In genomic region chr17:12094827-12095590, GRCm38 (mm10) we compare ENCODE assay signal across 12 mouse cellular contexts. TPM values are rescaled to one million over a fixed set of nuclear protein-coding genes. Genes with fewer than 3 reads are reported as not detected.
DNase-seq lines count a peak whose midpoint lies in the region; ATAC-seq lines count a peak whose summit lies in the region.
"Had no signal": no experiment of that assay in that cellular context is flagged by ENCODE, and none has a peak within 500 bp of the region (broad histone marks: within the 10 kb centered on the region; RNA-seq: fewer than 3 reads in every experiment).

No protein-coding gene starts in this region.

- no peak overlapping the region for H3K4me3 ChIP-seq in lung, embryonic 16.5 days (ENCODE audit: low read length)
- no peak overlapping the region for H3K4me3 ChIP-seq in neural tube, embryonic 15.5 days (replicated peaks)
- H3K4me3 ChIP-seq: forebrain, embryonic 13.5 days; midbrain, embryonic 15.5 days had no signal

- no peak for DNase-seq in frontal cortex, postnatal 10 days (ENCODE audit: low spot score in 2 of 2)
- DNase-seq in urinary bladder, postnatal 14 days (ENCODE audit: low spot score), result peak; percentile 47
- DNase-seq in urinary bladder, postnatal 10 days (ENCODE audit: low spot score), result no peak
- DNase-seq in spleen, adult 18-20 months, result no peak
- no peak for DNase-seq in cerebellum, adult 9-10 months
- DNase-seq: heart, postnatal 14 days; right cerebral cortex, postnatal 14 days had no signal

- no peaks in the 10 kb centered on the region for H3K4me1 ChIP-seq in lung, embryonic 16.5 days (replicated peaks; ENCODE audit: control insufficient read depth, insufficient read depth, low read length)
- H3K4me1 ChIP-seq in neural tube, embryonic 15.5 days, result no peaks in the 10 kb centered on the region
- H3K4me1 ChIP-seq: forebrain, embryonic 13.5 days had no signal

- H3K27me3 ChIP-seq in lung, embryonic 16.5 days (ENCODE audit: control insufficient read depth, insufficient read depth, low read depth, low read length), result no peaks in the 10 kb centered on the region
- H3K27me3 ChIP-seq in neural tube, embryonic 15.5 days (replicated peaks), result no peaks in the 10 kb centered on the region
- H3K27me3 ChIP-seq: forebrain, embryonic 13.5 days; midbrain, embryonic 15.5 days had no signal

- H3K27ac ChIP-seq in lung, embryonic 16.5 days (ENCODE audit: low read length), result no peak overlapping the region
- H3K27ac ChIP-seq in neural tube, embryonic 15.5 days (replicated peaks), result no peak overlapping the region
- H3K27ac ChIP-seq: forebrain, embryonic 13.5 days; midbrain, embryonic 15.5 days had no signal

- 60% methylated on average over 9 of the region's 9 CpGs for WGBS in lung, embryonic 16.5 days
- 82% methylated on average over 9 of the region's 9 CpGs for WGBS in neural tube, embryonic 15.5 days

- ATAC-seq in frontal cortex, adult (ENCODE audit: low TSS enrichment), result peak; percentile 59; the same call in 1 of the 2 replicates
- peak; percentile 83 for ATAC-seq in lung, embryonic 16.5 days (ENCODE audit: low read depth)
- ATAC-seq in neural tube, embryonic 15.5 days (ENCODE audit: low FRiP score), result no peak
- ATAC-seq: forebrain, embryonic 13.5 days; midbrain, embryonic 15.5 days had no signal

- no peak overlapping the region for H3K9ac ChIP-seq in lung, embryonic 16.5 days (ENCODE audit: low read length)
- H3K9ac ChIP-seq in neural tube, embryonic 15.5 days (replicated peaks), result no peak overlapping the region
- H3K9ac ChIP-seq: forebrain, embryonic 13.5 days; midbrain, embryonic 15.5 days had no signal

- H3K36me3 ChIP-seq in lung, embryonic 16.5 days (ENCODE audit: control insufficient read depth, insufficient read depth, low read length), result no peaks in the 10 kb centered on the region
- H3K36me3 ChIP-seq in neural tube, embryonic 15.5 days, result no peaks in the 10 kb centered on the region
- H3K36me3 ChIP-seq: midbrain, embryonic 15.5 days had no signal

- no peak overlapping the region for H3K4me2 ChIP-seq in lung, embryonic 16.5 days (ENCODE audit: low read depth, low read length)
- H3K4me2 ChIP-seq in neural tube, embryonic 15.5 days, result no peak overlapping the region
- H3K4me2 ChIP-seq: forebrain, embryonic 13.5 days; midbrain, embryonic 15.5 days had no signal

- no peaks in the 10 kb centered on the region for H3K9me3 ChIP-seq in lung, embryonic 16.5 days (ENCODE audit: control insufficient read depth, low read length)
- H3K9me3 ChIP-seq in neural tube, embryonic 15.5 days (replicated peaks), result no peaks in the 10 kb centered on the region
- H3K9me3 ChIP-seq: forebrain, embryonic 13.5 days; midbrain, embryonic 15.5 days had no signal

RNA-seq across cellular contexts. Expression of gene Agpat4, which starts 23.5 kb away (rescaled TPM):
- 39.6 and 42.1 TPM in 2 replicates for polyA plus RNA-seq in lung, embryonic 16.5 days (2015; fragmentation: Nextera tagmentation; extraction: Ambion mirVana)
- polyA plus RNA-seq in neural tube, embryonic 15.5 days (2015; fragmentation: Nextera tagmentation; extraction: Ambion mirVana), result 55.5 and 55.8 TPM in 2 replicates
